Mouse (Mus musculus): ENCODE measurements at regions not wholly inside any gene's neighbourhood (a gene's known extent, or its start where the extent isn't known, plus 50 kb on each side); places are given as distances from the start of the nearest gene placed in this dataset.

DNA sequence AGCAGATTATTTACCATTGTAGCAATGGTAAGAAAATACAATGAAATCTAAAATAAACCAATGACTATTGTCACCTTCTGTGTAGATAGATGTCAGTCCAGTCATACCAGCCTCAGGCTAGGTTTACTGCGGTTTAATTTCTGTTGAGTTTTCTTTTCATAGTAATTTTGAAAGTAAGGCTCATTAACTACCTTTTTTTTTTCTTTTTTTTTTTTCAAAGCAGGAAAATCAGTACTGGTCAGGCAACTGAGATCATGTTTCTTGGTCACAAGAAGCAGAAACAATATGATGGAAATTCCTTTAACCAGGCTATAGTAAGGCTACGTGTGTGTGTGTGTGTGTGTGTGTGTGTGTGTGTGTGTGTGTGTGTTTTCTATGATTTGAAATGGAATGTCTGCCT is 622.0 kb downstream of the Nfib start:
- no peaks in the 10 kb centered on the region for H3K4me1 ChIP-seq (ENCODE audit: control insufficient read depth, insufficient read depth, low read length)
- WGBS: 96% methylated on average over 2 of the region's 2 CpGs
- H3K36me3 ChIP-seq (ENCODE audit: control insufficient read depth, insufficient read depth, low read length): no peaks in the 10 kb centered on the region
- no peaks in the 10 kb centered on the region for H3K27me3 ChIP-seq (ENCODE audit: control insufficient read depth, insufficient read depth, low read depth, low read length)
- no peak overlapping the region for H3K9ac ChIP-seq (ENCODE audit: low read depth, low read length)
- H3K9me3 ChIP-seq (replicated peaks; ENCODE audit: control insufficient read depth, low read length, poor library complexity, severe bottlenecking): no peaks in the 10 kb centered on the region
- ATAC-seq: no peak
- H3K4me3 ChIP-seq (ENCODE audit: low read depth, low read length): no peak overlapping the region
- H3K27ac ChIP-seq (ENCODE audit: low read length): no peak overlapping the region
- no peak overlapping the region for H3K4me2 ChIP-seq (ENCODE audit: low read length)

DNA sequence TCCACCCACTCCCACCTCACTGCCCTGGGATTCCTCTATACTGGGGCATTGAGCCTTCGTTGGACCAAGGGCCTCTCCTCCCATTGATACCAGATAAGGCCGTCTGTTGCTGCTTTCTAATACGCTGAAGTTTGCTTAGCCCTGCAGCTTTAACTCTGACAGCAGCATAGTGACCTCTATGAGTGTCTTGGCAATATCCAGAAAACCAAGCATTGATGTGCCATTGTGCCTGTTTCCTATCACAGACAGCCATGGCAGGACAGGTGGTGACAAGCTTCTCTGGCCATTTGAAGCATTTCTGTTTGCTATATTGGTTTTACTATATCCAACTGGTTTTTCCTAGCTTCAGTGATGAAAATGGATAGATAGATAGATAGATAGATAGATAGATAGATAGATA is 625.4 kb upstream of the Mpdz start:
- H3K27me3 ChIP-seq (ENCODE audit: control insufficient read depth, insufficient read depth, low read depth, low read length): no peaks in the 10 kb centered on the region
- WGBS: 76% methylated on average over 3 of the region's 3 CpGs
- no peak overlapping the region for H3K9ac ChIP-seq (ENCODE audit: low read depth, low read length)
- no peaks in the 10 kb centered on the region for H3K9me3 ChIP-seq (replicated peaks; ENCODE audit: control insufficient read depth, low read length, poor library complexity, severe bottlenecking)
- no peak overlapping the region for H3K4me2 ChIP-seq (ENCODE audit: low read length)
- no peaks in the 10 kb centered on the region for H3K4me1 ChIP-seq (ENCODE audit: control insufficient read depth, insufficient read depth, low read length)
- no peak overlapping the region for H3K4me3 ChIP-seq (ENCODE audit: low read depth, low read length)
- no peak for ATAC-seq
- H3K27ac ChIP-seq (ENCODE audit: low read length): no peak overlapping the region
- H3K36me3 ChIP-seq (ENCODE audit: control insufficient read depth, insufficient read depth, low read length): no peaks in the 10 kb centered on the region

DNA sequence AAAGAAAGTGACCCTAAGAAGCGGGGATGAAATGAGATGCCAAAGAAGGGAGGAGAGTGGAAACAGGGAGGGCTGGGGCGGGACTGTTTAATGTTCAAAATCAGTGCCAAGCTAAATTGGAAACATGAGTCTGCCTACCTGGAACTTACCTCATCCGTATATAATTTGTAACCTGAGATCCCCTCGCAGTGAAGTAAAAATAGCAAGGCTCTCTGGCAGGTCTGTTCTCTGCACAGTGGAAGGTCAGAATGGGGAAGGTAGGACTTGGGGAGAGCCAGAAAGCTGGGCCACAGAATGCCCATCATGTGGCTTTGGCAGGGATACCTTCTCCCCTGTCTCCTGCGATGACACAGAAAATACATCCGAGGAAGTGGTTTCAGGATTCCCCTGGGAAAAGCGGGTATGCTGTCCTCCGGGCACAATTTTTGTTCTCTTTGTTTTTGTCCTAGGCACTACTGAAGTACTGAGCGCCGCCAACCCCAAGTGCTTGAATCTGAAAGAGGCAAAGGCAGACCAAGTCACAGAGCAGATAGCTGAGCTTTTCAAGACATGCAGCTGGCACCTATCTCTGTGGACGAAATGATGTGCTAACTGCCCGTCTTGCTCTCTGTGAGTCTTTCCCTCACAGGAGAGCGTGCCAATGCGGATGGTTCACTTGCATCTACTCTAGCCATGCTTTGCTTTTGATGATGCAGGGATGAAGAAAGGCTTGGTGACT is 623.2 kb upstream of the Mpdz start:
- H3K36me3 ChIP-seq (ENCODE audit: control insufficient read depth, insufficient read depth, low read length): no peaks in the 10 kb centered on the region
- no peaks in the 10 kb centered on the region for H3K9me3 ChIP-seq (replicated peaks; ENCODE audit: control insufficient read depth, low read length, poor library complexity, severe bottlenecking)
- no peaks in the 10 kb centered on the region for H3K4me1 ChIP-seq (ENCODE audit: control insufficient read depth, insufficient read depth, low read length)
- H3K9ac ChIP-seq (ENCODE audit: low read depth, low read length): no peak overlapping the region
- H3K27ac ChIP-seq (ENCODE audit: low read length): no peak overlapping the region
- H3K4me2 ChIP-seq (ENCODE audit: low read length): no peak overlapping the region
- no peak overlapping the region for H3K4me3 ChIP-seq (ENCODE audit: low read depth, low read length)
- 83% methylated on average over 14 of the region's 14 CpGs for WGBS
- no peaks in the 10 kb centered on the region for H3K27me3 ChIP-seq (ENCODE audit: control insufficient read depth, insufficient read depth, low read depth, low read length)
- ATAC-seq: no peak

DNA sequence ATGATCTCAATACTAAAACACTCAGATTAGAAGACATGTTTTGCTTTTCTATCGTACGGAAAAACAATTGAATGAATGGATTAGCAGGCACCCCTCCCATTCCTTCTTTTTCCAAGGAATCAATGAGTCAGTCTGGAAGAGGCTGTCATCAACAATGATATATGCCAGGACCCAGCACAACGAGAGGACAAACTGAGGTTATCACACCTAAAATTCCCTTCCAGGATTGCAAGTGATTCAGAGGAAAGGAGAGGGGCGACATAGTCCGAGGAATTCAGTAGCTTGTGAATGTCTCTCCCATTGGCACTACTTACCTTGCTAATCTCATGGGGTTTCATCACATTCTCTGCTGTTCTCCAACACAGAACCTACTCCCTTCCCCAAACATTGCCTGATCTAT is 620.1 kb upstream of the Mpdz start:
- H3K4me2 ChIP-seq (ENCODE audit: low read length): no peak overlapping the region
- 90% methylated on average over 5 of the region's 5 CpGs for WGBS
- H3K4me1 ChIP-seq (ENCODE audit: control insufficient read depth, insufficient read depth, low read length): no peaks in the 10 kb centered on the region
- no peak overlapping the region for H3K9ac ChIP-seq (ENCODE audit: low read depth, low read length)
- H3K36me3 ChIP-seq (ENCODE audit: control insufficient read depth, insufficient read depth, low read length): no peaks in the 10 kb centered on the region
- H3K27ac ChIP-seq (ENCODE audit: low read length): no peak overlapping the region
- H3K27me3 ChIP-seq (ENCODE audit: control insufficient read depth, insufficient read depth, low read depth, low read length): no peaks in the 10 kb centered on the region
- H3K4me3 ChIP-seq (ENCODE audit: low read depth, low read length): no peak overlapping the region
- no peaks in the 10 kb centered on the region for H3K9me3 ChIP-seq (replicated peaks; ENCODE audit: control insufficient read depth, low read length, poor library complexity, severe bottlenecking)
- no peak for ATAC-seq

DNA sequence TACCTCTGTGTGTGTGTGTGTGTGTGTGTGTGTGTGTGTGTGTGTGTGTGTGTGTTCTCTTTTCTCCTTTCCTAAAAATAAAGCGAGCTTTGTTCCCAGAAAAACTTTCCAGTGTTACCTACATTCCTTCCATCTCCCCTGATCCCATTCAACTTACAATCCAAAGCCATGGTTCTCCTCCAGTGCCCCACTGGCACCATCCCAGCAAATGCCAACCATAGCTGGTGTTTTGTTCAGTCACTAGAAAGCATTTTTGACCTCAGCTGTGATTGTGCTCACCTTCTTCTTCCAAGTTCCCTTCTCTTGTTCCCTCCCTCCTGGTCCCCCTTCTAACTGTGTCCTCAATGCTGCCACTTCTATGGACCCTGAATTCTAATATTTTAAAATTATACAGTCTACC is 614.1 kb upstream of the Mpdz start:
- Histone ChIP-seq H3K9me3 (replicated peaks; ENCODE audit: control insufficient read depth, low read length, poor library complexity, severe bottlenecking) (no peaks in the 10 kb centered on the region), H3K9ac (ENCODE audit: low read depth, low read length) (no peak overlapping the region), H3K4me1 (ENCODE audit: control insufficient read depth, insufficient read depth, low read length) (no peaks in the 10 kb centered on the region), H3K27me3 (ENCODE audit: control insufficient read depth, insufficient read depth, low read depth, low read length) (no peaks in the 10 kb centered on the region), H3K4me2 (ENCODE audit: low read length) (no peak overlapping the region), H3K36me3 (ENCODE audit: control insufficient read depth, insufficient read depth, low read length) (no peaks in the 10 kb centered on the region), H3K27ac (ENCODE audit: low read length) (no peak overlapping the region), H3K4me3 (ENCODE audit: low read depth, low read length) (no peak overlapping the region)
- ATAC-seq: no peak
- WGBS: 83% methylated on average over 1 of the region's 1 CpGs

DNA sequence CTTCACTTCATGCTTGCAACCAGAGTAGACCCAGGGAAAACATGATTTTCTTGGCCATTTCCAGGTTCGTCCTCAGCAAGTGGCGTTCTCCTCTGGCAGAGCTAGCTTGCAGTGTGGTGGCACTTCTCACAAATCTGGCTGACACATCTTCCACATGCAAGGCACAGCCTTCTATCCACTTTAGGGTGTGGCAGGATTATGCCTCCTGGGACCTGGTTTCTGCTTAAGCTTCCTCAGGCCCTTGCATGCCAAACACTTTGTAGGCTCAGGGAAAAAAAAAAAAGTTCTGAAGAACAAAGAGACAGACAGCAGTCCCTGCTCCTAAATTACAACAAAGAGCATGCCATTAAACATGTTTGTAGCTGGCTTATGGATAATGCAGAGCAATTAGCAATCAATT is 605.6 kb upstream of the Mpdz start:
- no peak overlapping the region for H3K4me2 ChIP-seq (ENCODE audit: low read length)
- no peak for ATAC-seq
- no peaks in the 10 kb centered on the region for H3K36me3 ChIP-seq (ENCODE audit: control insufficient read depth, insufficient read depth, low read length)
- WGBS: 95% methylated on average over 2 of the region's 2 CpGs
- no peaks in the 10 kb centered on the region for H3K9me3 ChIP-seq (replicated peaks; ENCODE audit: control insufficient read depth, low read length, poor library complexity, severe bottlenecking)
- no peaks in the 10 kb centered on the region for H3K27me3 ChIP-seq (ENCODE audit: control insufficient read depth, insufficient read depth, low read depth, low read length)
- H3K9ac ChIP-seq (ENCODE audit: low read depth, low read length): no peak overlapping the region
- H3K4me1 ChIP-seq (ENCODE audit: control insufficient read depth, insufficient read depth, low read length): no peaks in the 10 kb centered on the region
- no peak overlapping the region for H3K27ac ChIP-seq (ENCODE audit: low read length)
- H3K4me3 ChIP-seq (ENCODE audit: low read depth, low read length): no peak overlapping the region

DNA sequence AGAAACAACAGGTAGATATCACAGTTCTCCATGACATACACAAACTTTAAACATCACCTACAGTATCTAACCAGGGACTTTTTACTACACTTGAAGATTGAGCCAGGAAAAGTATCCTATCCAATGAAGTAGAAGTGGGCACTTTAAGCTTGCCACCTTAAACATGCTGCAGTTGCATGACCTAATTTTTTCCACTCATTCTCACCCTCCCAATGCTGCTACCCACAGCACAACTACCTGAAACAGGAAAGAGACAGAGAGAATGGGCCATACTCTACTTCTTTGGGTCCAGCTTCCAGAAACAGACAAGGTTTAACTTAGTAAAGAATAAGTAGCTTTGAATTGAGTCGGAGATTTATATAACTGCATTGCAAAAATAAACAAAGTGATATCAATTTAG is 594.9 kb upstream of the Mpdz start:
- no peak for ATAC-seq
- 91% methylated on average over 1 of the region's 1 CpGs for WGBS
- Histone ChIP-seq H3K36me3 (ENCODE audit: control insufficient read depth, insufficient read depth, low read length) (no peaks in the 10 kb centered on the region), H3K9me3 (replicated peaks; ENCODE audit: control insufficient read depth, low read length, poor library complexity, severe bottlenecking) (no peaks in the 10 kb centered on the region), H3K27ac (ENCODE audit: low read length) (no peak overlapping the region), H3K9ac (ENCODE audit: low read depth, low read length) (no peak overlapping the region), H3K4me1 (ENCODE audit: control insufficient read depth, insufficient read depth, low read length) (no peaks in the 10 kb centered on the region), H3K27me3 (ENCODE audit: control insufficient read depth, insufficient read depth, low read depth, low read length) (no peaks in the 10 kb centered on the region), H3K4me2 (ENCODE audit: low read length) (no peak overlapping the region), H3K4me3 (ENCODE audit: low read depth, low read length) (no peak overlapping the region)

DNA sequence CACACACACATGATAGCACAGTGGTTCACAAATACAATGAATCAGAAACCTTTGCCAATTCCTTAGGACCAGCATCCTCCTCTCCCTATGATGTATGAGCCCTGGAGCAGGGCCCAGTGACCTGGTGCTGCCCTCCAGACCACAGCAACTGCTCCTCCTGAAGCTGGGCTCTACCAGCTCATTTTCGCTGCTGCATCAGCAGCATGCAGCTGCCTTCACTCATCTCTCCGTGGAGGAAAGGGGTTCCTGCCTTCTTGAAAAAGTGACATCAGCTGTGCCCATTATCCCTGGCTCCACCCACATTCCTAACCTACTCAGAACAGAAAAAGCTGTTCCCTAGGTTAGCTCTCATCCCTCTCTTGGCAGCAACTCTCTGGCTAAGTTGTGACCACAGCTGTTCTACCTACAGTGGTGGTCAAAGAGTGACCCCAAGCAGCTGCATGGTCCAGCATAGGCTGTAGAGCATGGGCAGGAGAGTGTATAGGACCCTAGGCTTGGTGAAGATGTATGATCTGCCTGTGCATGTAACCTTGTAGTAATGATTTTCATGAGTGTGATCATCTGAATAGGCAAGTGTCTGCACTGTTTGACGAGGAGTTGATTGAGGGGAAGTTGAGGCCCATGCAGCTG is 592.6 kb upstream of the Mpdz start:
- H3K27me3 ChIP-seq (ENCODE audit: control insufficient read depth, insufficient read depth, low read depth, low read length): no peaks in the 10 kb centered on the region
- no peak overlapping the region for H3K4me3 ChIP-seq (ENCODE audit: low read depth, low read length)
- no peak overlapping the region for H3K9ac ChIP-seq (ENCODE audit: low read depth, low read length)
- no peaks in the 10 kb centered on the region for H3K4me1 ChIP-seq (ENCODE audit: control insufficient read depth, insufficient read depth, low read length)
- H3K27ac ChIP-seq (ENCODE audit: low read length): no peak overlapping the region
- no peak overlapping the region for H3K4me2 ChIP-seq (ENCODE audit: low read length)
- WGBS: 41% methylated on average over 3 of the region's 3 CpGs
- H3K9me3 ChIP-seq (replicated peaks; ENCODE audit: control insufficient read depth, low read length, poor library complexity, severe bottlenecking): no peaks in the 10 kb centered on the region
- no peak for ATAC-seq
- no peaks in the 10 kb centered on the region for H3K36me3 ChIP-seq (ENCODE audit: control insufficient read depth, insufficient read depth, low read length)

DNA sequence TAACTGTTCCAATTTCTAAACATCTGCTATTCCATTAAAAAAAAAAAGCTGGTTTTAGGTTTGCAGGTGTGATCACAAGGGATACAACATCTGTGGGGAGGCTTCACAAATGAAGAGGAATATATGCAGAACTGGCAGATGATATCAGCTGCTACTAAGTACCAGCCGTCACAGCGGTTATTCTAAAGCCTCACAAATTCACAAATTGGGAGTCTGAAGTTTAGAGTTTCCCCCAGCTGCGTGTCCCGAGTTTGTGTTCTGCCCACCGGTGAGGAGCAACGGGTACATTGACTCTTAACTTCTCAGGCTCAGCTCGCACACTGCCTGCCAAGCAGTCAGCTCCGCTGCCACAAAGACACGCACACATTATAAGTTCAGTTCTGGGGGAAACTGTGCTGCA is 586.6 kb upstream of the Mpdz start:
- ATAC-seq: no peak
- no peaks in the 10 kb centered on the region for H3K9me3 ChIP-seq (replicated peaks; ENCODE audit: control insufficient read depth, low read length, poor library complexity, severe bottlenecking)
- H3K4me3 ChIP-seq (ENCODE audit: low read depth, low read length): no peak overlapping the region
- no peaks in the 10 kb centered on the region for H3K36me3 ChIP-seq (ENCODE audit: control insufficient read depth, insufficient read depth, low read length)
- H3K27ac ChIP-seq (ENCODE audit: low read length): no peak overlapping the region
- no peak overlapping the region for H3K9ac ChIP-seq (ENCODE audit: low read depth, low read length)
- no peaks in the 10 kb centered on the region for H3K4me1 ChIP-seq (ENCODE audit: control insufficient read depth, insufficient read depth, low read length)
- no peak overlapping the region for H3K4me2 ChIP-seq (ENCODE audit: low read length)
- WGBS: 80% methylated on average over 9 of the region's 9 CpGs
- H3K27me3 ChIP-seq (ENCODE audit: control insufficient read depth, insufficient read depth, low read depth, low read length): no peaks in the 10 kb centered on the region

All from midbrain, embryonic 16.5 days (tissue).